Mouse (Mus musculus) gastrocnemius, adult 8-10 months (tissue): ENCODE results near the gene Phf3. TPM values are rescaled to one million over a fixed set of nuclear protein-coding genes. Genes with fewer than 3 reads are reported as not detected.
"Not testable (repeated sequence)": the region's sequence is repeated elsewhere in the genome, so short reads cannot be mapped to it uniquely, and the experiment has no call there.

Experiments
- DNase-seq, 2 experiments: peaks; one replicate each; pipeline ENCODE4 v3.0.0; 2022; ENCODE audit warnings: low spot score in 2 of 2
- total RNA-seq, 4 experiments: library from RNA; stranded (reverse); gene quantifications; 2 replicates each; pipeline ENCODE4 v1.2.4; 2022

Phf3 gene
- total RNA-seq, 4 experiments from 2014 or later = 27.4 to 34.9 (median 31.8) TPM

GRCm38 (mm10) chr1:30771772-30772171 lies 101.9 kb downstream of the Phf3 start:
- DNase-seq = no peak

DNA sequence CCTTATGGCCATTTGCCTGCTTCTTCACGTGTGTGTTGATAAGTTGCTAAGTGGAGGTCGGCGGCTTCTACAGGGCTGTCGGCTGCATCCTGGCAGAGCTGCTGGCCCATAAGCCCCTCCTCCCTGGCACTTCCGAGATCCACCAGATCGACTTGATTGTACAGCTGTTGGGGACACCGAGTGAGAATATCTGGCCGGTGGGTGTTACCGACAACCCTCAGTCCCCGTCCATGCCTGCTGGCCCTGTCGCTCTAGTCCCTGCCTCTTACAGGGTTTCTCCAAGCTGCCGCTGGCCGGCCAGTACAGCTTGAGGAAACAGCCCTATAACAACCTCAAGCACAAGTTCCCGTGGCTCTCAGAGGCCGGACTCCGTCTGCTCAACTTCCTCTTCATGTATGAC lies 103.1 kb downstream of the Phf3 start:
- DNase-seq = not testable (repeated sequence)

DNA sequence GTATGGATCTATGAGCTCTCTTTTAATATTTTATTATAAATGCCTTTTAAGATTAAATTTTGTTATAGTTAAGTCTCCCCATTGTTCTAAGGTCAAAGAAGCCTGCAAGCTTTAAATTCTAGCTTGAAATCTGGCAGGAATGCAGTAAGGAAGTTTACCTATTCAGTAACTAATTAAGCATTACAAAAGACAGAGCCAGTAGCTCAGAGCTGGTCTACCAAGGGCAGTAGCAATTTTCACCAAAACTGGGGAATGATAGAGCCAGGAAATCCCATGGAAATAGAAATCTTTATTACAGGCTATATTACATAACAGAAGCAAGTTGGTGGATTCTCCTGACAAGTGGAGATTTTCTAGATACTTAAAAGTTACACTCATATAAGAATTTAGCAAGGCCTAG lies 116.9 kb downstream of the Phf3 start:
- no peak for DNase-seq

DNA sequence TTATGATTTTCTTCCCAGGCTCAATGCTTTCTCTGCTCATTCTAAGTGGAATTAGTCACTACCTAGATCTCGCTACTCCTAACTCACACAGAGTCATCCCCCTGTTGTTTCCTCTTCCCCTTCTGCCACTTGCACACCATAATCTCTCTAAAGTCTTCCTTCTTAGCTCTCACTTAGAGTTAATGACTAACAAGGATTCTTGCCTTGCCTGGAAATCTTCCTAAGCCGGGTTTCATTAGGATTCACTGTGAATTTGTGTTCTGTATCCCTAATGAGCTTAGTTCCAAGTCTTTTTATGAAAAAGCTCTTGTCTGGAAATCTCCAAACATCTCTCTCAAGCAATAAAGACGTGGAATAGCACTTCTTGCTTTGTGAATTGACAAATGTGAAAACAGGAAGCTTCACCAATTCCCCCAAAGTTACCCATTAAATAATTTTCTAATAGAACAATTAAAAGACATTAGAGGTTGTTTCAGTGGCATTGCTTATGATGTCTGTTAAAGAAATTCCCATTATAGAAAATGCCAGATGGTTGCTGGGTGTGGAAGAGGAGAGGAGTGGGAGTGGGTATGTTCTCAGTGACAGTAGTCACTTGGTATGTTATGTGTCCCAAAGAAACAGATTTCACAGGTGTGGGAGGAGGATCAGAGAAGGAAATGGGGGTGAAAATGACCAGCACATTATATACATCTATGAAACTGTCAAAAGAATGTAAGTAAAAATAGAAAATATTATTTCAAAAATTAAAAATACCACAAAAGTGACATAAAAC lies 118.1 kb downstream of the Phf3 start:
- no peak for DNase-seq

Other genes with a start within 250 kb of the Phf3 start
- gene AC153137.1, start 104.0 kb upstream of the Phf3 start, total RNA-seq = not detected